Comparison of ENCODE assay signal across 31 mouse cellular contexts in genomic region chr15:61241741-61242140, GRCm38 (mm10).
DNase-seq lines count a peak whose midpoint lies in the region; ATAC-seq and TF ChIP-seq lines count a peak whose summit lies in the region.
"Had no signal": no experiment of that assay in that cellular context is flagged by ENCODE, and none has a peak within 500 bp of the region (broad histone marks: within the 10 kb centered on the region; RNA-seq: fewer than 3 reads in every experiment).

No protein-coding gene starts in this region.

- peak overlapping the region; percentile 49 for H3K27ac ChIP-seq in lung, embryonic 15.5 days
- no peak overlapping the region for H3K27ac ChIP-seq in cerebellum, adult 2 months (ENCODE audit: insufficient read depth, low read length)
- H3K27ac ChIP-seq: embryonic facial prominence, embryonic 12.5 days; gastrocnemius, adult 2 months; hindbrain, embryonic 14.5 days; limb, embryonic 10.5 days; limb, embryonic 15.5 days; liver, embryonic 14.5 days; midbrain, embryonic 13.5 days; neural tube, embryonic 15.5 days had no signal

- 81% methylated on average over 1 of the region's 1 CpGs for WGBS in lung, embryonic 15.5 days
- 95% methylated on average over 1 of the region's 1 CpGs for WGBS in cerebellum, adult 2 months

- H3K4me1 ChIP-seq in lung, embryonic 15.5 days, result peaks cover 8% of the 10 kb centered on the region
- H3K4me1 ChIP-seq in cerebellum, adult 2 months (ENCODE audit: control insufficient read depth, insufficient read depth, low read length), result no peaks in the 10 kb centered on the region
- H3K4me1 ChIP-seq: megakaryocyte, embryonic 14.5 days; midbrain, embryonic 13.5 days; neural tube, embryonic 15.5 days had no signal

- H3K9me3 ChIP-seq in lung, embryonic 15.5 days, result no peaks in the 10 kb centered on the region
- H3K9me3 ChIP-seq: embryonic facial prominence, embryonic 12.5 days; limb, embryonic 10.5 days; limb, embryonic 15.5 days; megakaryocyte, embryonic 14.5 days; midbrain, embryonic 13.5 days; neural tube, embryonic 15.5 days had no signal

- no peak overlapping the region for H3K4me2 ChIP-seq in lung, embryonic 15.5 days
- H3K4me2 ChIP-seq: embryonic facial prominence, embryonic 12.5 days; hindbrain, embryonic 14.5 days; limb, embryonic 15.5 days; midbrain, embryonic 13.5 days; neural tube, embryonic 15.5 days had no signal

- no peak for DNase-seq in lung, postnatal 36 days
- DNase-seq in 416B (ENCODE audit: low read depth) (peak; percentile 38), NIH3T3 (ENCODE audit: low read depth) (peak; percentile 46)
- peak; percentile 4 for DNase-seq in naive thymus-derived CD4-positive, alpha-beta T cell, adult 2 months (ENCODE audit: low read depth)
- DNase-seq in cerebellum, adult 2 months, result no peak
- DNase-seq in thymus, postnatal 0 days (ENCODE audit: low spot score), result no peak
- DNase-seq: adrenal gland, postnatal 10 days; cerebellum, adult 9-10 months; cerebellum, postnatal 36 days; gastrocnemius, adult 2 months; kidney, adult 9 months; kidney, postnatal 10 days; layer of hippocampus, postnatal 36 days; lung, adult 2 months; retina, postnatal 1 day; right cerebral cortex, postnatal 14 days; thymus, postnatal 25 days had no signal

- TF ChIP-seq CTCF in cerebellum, adult 2 months (IDR thresholded peaks at IDR 0.05; ENCODE audit: borderline replicate concordance, insufficient read depth, low read depth, low read length), result no peak

- TF ChIP-seq POLR2A in cerebellum, adult 2 months (IDR thresholded peaks at IDR 0.05; ENCODE audit: borderline replicate concordance, insufficient read depth, low read length), result no peak

- no peak overlapping the region for H3K9ac ChIP-seq in lung, embryonic 15.5 days
- H3K9ac ChIP-seq: embryonic facial prominence, embryonic 12.5 days; hindbrain, embryonic 14.5 days; limb, embryonic 15.5 days; liver, embryonic 14.5 days; midbrain, embryonic 13.5 days; neural tube, embryonic 15.5 days had no signal

- no peak overlapping the region for H3K4me3 ChIP-seq in lung, embryonic 15.5 days
- H3K4me3 ChIP-seq in cerebellum, adult 2 months (replicated peaks; ENCODE audit: insufficient read depth, low read depth, low read length), result no peak overlapping the region
- H3K4me3 ChIP-seq: embryonic facial prominence, embryonic 12.5 days; erythroblast, embryonic 14.5 days; gastrocnemius, adult 2 months; limb, embryonic 10.5 days; limb, embryonic 15.5 days; megakaryocyte, embryonic 14.5 days; midbrain, embryonic 13.5 days; neural tube, embryonic 15.5 days had no signal

- H3K27me3 ChIP-seq in lung, embryonic 15.5 days, result no peaks in the 10 kb centered on the region
- no peaks in the 10 kb centered on the region for H3K27me3 ChIP-seq in cerebellum, adult 2 months (ENCODE audit: control insufficient read depth, insufficient read depth, low read length)
- H3K27me3 ChIP-seq: embryonic facial prominence, embryonic 12.5 days; limb, embryonic 15.5 days; megakaryocyte, embryonic 14.5 days; midbrain, embryonic 13.5 days; neural tube, embryonic 15.5 days had no signal

- ATAC-seq in lung, embryonic 15.5 days (ENCODE audit: borderline replicate concordance, extremely low read depth, low FRiP score, low TSS enrichment), result no peak
- ATAC-seq: activated CD4-positive, CD25-positive, alpha-beta regulatory T cell, adult 4 months; CD4-positive, CD25-positive, alpha-beta regulatory T cell, adult 4 months; forebrain, embryonic 16.5 days; intestine, postnatal 0 days; midbrain, embryonic 13.5 days had no signal

- H3K36me3 ChIP-seq in lung, embryonic 15.5 days, result no peaks in the 10 kb centered on the region
- H3K36me3 ChIP-seq: embryonic facial prominence, embryonic 12.5 days; limb, embryonic 10.5 days; limb, embryonic 15.5 days; midbrain, embryonic 13.5 days; neural tube, embryonic 15.5 days had no signal

Comparison
In these comparisons a context has a peak if more than half of its experiments do, and no peak if none do; other contexts are left out.
1. DNase-seq: peak in 416B (single experiment), NIH3T3 (single experiment) and naive thymus-derived CD4-positive, alpha-beta T cell, adult 2 months (single experiment); none in lung, postnatal 36 days (single experiment), cerebellum, adult 2 months (0 of 2) and thymus, postnatal 0 days (single experiment).